Mouse (Mus musculus) thymus, postnatal 4 days (tissue): ENCODE data around the gene Fbxl21.

Source experiments
- DNase-seq: peaks from one replicate; pipeline ENCODE4 v3.0.0; 2021

The Fbxl21 gene

DNA sequence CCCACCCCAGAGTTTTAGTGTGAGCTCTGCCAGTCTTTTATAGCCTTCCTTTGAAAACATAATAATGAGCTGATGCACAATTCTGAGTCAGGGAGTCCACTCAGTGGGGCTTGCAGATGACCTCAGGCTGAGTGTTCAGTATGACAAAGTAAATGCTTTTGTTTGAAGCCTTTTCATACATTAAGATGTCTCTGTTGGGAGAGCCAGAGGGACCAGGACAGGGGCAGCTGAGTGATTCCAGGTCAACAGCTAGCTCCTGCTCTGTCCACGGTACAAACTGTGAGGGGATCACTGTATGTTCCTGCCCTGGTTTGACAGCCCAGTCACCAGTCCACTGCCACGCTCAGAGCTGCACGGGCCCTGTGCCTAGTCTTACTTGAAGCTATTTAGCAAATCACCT is 60.4 kb downstream of the Fbxl21 start:
- DNase-seq, result no peak

DNA sequence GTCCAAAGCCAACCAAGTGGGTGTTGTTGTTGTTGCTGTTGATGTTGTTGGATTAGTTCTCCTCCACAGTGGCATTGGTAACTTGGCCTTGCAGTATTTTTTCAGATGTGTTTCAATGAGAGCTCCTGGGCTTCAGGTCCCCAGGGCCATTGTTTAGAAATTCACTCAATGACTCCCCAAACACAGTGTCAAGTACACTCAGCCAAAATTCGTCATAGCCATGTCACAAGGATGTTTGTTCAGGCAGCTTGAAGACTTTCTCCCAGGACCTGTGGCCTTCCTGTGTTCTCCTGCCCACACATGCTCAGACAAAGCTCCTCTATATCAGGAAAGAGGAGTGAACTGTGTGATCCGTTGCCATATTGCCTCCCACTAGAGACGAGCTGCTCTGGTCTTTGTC is 63.8 kb downstream of the Fbxl21 start:
- no peak for DNase-seq
